Mouse (Mus musculus) limb, embryonic 14.5 days (tissue): ENCODE results near the gene Lamtor2. TPM values are rescaled to one million over a fixed set of nuclear protein-coding genes. Genes with fewer than 3 reads are reported as not detected.

ENCODE experiments used
- ATAC-seq: fragments of 200-750 bp; cut with Nextera tagmentation; 2 replicates; pipeline ENCODE4 v1.8.0; 2017; ENCODE audit warnings: low read depth, moderate number of reproducible peaks, moderate TSS enrichment; ENCODE audit not compliant: low FRiP score
- DNase-seq: peaks from one replicate; pipeline ENCODE4 v3.0.0-alpha.2; 2015; ENCODE audit warnings: low spot score
- H3K27ac ChIP-seq: fragments of 300-500 bp; sonication (generic); replicated peaks from 2 replicates; pipeline ENCODE4 v1.5.1; 2014; ENCODE audit warnings: low read depth, mild to moderate bottlenecking, low read length, moderate library complexity, mixed read lengths
- H3K27me3 ChIP-seq: fragments of 300-500 bp; sonication (generic); 2 replicates; pipeline ENCODE4 v1.6.1; 2014; ENCODE audit warnings: low read length, mixed read lengths; ENCODE audit not compliant: control insufficient read depth, insufficient read depth
- H3K36me3 ChIP-seq: fragments of 300-500 bp; sonication (generic); 2 replicates; pipeline ENCODE4 v1.6.1; 2014; ENCODE audit warnings: mild to moderate bottlenecking, low read length, moderate library complexity, mixed read lengths; ENCODE audit not compliant: control insufficient read depth, insufficient read depth
- H3K4me1 ChIP-seq: fragments of 300-500 bp; sonication (generic); 2 replicates; pipeline ENCODE4 v1.6.1; 2014; ENCODE audit warnings: antibody characterized with exemption, low read length, mixed read lengths; ENCODE audit not compliant: control insufficient read depth, insufficient read depth
- H3K4me2 ChIP-seq: fragments of 300-500 bp; sonication (generic); replicated peaks from 2 replicates; pipeline ENCODE4 v1.6.1; 2014; ENCODE audit warnings: low read depth, mild to moderate bottlenecking, low read length, moderate library complexity; ENCODE audit not compliant: severe bottlenecking
- H3K4me3 ChIP-seq: fragments of 300-500 bp; sonication (generic); replicated peaks from 2 replicates; pipeline ENCODE4 v1.5.1; 2014; ENCODE audit warnings: low read length
- H3K9ac ChIP-seq: fragments of 300-500 bp; sonication (generic); 2 replicates; pipeline ENCODE4 v1.6.1; 2014; ENCODE audit warnings: mild to moderate bottlenecking, low read depth, low read length, moderate library complexity; ENCODE audit not compliant: severe bottlenecking
- H3K9me3 ChIP-seq: fragments of 300-500 bp; sonication (generic); 2 replicates; pipeline ENCODE4 v1.6.1; 2016; ENCODE audit warnings: low read length; ENCODE audit not compliant: control insufficient read depth
- POLR2A ChIP-seq: fragments of 200-500 bp; IDR thresholded peaks from 2 replicates; pipeline ENCODE4 v1.8.0; 2012; ENCODE audit warnings: inconsistent platforms, mild to moderate bottlenecking, moderate library complexity, borderline replicate concordance; ENCODE audit not compliant: insufficient read depth, insufficient read length; ENCODE audit errors: extremely low read depth
- WGBS: fragments of 180-500 bp; shearing (Covaris S2); extraction: QIAGEN DNeasy Blood & Tissue Kit; methylation state at CpG from one replicate; pipeline ENCODE4 v1.1.7; 2014; 5-methylcytosine and 5-hydroxymethylcytosine counted together
- polyA plus RNA-seq, 2 experiments: library from polyadenylated mRNA; depleted of rRNA in 1 of 2; stranded (reverse) in 1 of 2; unstranded in 1 of 2; fragments of >200 nt; fragmentation: Nextera tagmentation in 1 of 2; extraction: Ambion mirVana in 1 of 2; gene quantifications; 2 replicates each; pipeline versions ENCODE4 v1.2.1 to v1.2.3; 2012 to 2014

The Lamtor2 gene
- polyA plus RNA-seq, 2 experiments, result 100 to 117 TPM

DNA sequence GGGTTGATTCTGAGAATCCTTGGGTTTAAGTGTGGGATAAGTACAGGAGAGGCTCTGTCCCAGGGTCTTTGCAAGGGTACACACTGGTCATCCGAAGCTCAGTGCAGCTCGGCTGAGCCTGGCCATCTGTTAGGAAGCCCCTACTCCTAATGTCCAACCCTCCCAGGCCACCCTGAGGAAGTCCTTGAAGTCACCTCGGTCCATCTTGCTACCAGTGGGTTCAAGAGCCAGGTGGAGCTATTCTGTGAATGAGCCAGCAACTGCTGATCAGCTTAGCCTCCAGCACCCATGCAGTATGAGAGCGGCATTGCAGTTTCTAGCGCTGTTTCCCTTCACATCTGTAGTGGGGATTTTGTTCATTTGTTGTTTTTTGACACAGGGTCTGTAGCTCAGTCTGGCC, 12.8 kb downstream of the Lamtor2 start:
- no peak for TF ChIP-seq POLR2A
- H3K4me1 ChIP-seq, result peaks cover 32% of the 10 kb centered on the region
- no peak overlapping the region for H3K4me3 ChIP-seq
- 67% methylated on average over 5 of the region's 5 CpGs for WGBS
- H3K9me3 ChIP-seq, result no peaks in the 10 kb centered on the region
- H3K27me3 ChIP-seq, result no peaks in the 10 kb centered on the region
- H3K27ac ChIP-seq, result no peak overlapping the region
- H3K36me3 ChIP-seq, result peaks cover 60% of the 10 kb centered on the region
- H3K4me2 ChIP-seq, result no peak overlapping the region
- no peak for DNase-seq
- ATAC-seq, result no peak
- H3K9ac ChIP-seq, result no peak overlapping the region

DNA sequence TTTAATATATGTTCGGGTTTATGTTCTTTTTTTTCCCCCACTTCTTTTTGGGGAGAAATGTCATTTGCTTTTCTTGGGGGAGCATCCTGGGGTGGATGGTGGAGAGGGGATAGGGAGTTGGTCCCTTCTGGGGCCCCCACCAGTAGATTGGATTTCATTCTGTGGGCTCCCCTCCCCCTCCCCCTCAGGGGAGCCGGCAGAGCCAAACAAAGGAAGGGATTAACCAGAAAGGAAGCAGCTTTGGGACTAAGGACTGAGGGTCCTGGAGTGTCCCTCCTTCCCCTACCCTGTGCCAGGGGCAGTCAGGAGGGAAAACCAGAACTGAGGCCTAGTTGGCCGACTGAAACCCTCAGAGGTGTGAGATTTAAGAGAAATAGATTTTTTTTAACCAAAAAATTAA, 13.5 kb downstream of the Lamtor2 start:
- Histone ChIP-seq H3K4me2 (no peak overlapping the region), H3K4me1 (peaks cover 39% of the 10 kb centered on the region), H3K36me3 (peaks cover 65% of the 10 kb centered on the region), H3K27me3 (no peaks in the 10 kb centered on the region), H3K9ac (no peak overlapping the region), H3K9me3 (no peaks in the 10 kb centered on the region), H3K27ac (peak overlapping the region; percentile 55; the same call in 1 of the 2 replicates), H3K4me3 (no peak overlapping the region)
- ATAC-seq, result no peak
- no peak for TF ChIP-seq POLR2A
- 25% methylated on average over 3 of the region's 3 CpGs for WGBS
- no peak for DNase-seq

DNA sequence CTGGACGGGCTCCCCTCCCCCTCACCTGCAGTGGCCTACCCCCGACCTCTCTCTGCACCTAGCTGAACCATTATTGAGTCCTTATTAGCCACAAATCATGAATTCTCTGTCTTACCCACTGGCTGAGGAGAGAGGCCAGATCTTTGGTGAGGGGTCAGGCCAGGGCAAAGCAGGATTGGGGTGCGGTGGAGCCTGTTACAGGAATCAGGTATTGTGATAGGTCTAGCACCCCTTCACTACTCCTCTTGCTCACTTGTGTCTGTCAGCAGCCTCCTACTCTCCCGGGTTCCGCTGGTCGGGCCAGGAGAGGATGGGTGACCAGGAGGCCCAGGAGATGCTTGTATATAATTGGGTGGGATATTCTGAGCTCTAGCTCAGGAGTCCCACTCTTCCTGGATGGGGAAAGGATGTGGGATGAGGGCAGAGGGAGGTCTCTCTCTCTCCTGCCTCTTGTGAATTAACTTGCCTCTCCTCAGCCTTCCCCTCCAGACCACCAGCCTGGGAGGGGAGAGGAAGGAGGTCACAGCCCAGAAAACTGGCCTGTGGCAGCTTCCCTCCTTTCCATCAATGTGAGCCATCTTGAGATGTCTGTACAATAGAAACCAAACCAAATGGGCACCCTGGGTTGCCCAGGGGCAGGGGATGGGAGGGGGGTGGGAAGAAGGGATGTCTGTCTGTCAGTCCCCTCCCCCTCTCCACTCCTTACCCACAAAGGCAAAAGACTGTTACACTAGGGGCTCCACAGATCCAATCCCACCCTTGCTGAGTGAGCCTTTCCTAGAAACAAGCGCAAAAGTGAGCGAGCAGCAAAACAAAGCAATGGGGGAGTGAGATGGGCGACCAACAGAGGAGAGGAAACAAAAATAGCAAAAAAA, 14.4 kb downstream of the Lamtor2 start:
- 58% methylated on average over 9 of the region's 9 CpGs for WGBS
- no peak for TF ChIP-seq POLR2A
- H3K27me3 ChIP-seq, result no peaks in the 10 kb centered on the region
- H3K36me3 ChIP-seq, result peaks cover 65% of the 10 kb centered on the region
- H3K27ac ChIP-seq, result no peak overlapping the region
- no peak overlapping the region for H3K4me2 ChIP-seq
- no peak for DNase-seq
- no peaks in the 10 kb centered on the region for H3K9me3 ChIP-seq
- no peak overlapping the region for H3K9ac ChIP-seq
- no peak overlapping the region for H3K4me3 ChIP-seq
- no peak for ATAC-seq
- peaks cover 42% of the 10 kb centered on the region for H3K4me1 ChIP-seq

DNA sequence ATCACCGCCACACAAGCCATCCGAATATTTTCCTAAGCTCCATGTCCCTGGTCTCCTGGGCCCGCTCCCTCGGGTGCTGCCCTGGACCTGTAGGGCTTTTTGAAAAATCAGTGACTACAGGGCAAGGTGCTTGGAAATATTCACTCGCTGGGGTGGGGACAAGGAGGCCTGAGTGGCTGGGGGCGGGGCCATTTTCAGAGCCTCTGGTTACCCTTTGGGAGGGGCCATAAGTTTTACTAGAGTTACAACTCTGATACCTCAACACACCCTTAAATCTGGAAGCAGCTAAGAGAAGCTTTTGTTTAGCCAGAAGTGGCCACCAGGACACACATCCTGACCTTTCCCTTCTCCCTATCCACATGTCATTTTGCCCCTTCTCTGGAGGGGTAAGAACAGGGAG, 15.7 kb downstream of the Lamtor2 start:
- peak overlapping the region; percentile 96 for H3K4me3 ChIP-seq
- no peaks in the 10 kb centered on the region for H3K9me3 ChIP-seq
- peak overlapping the region; percentile 62 for H3K4me2 ChIP-seq
- 60% methylated on average over 6 of the region's 6 CpGs for WGBS
- H3K9ac ChIP-seq, result no peak overlapping the region
- H3K4me1 ChIP-seq, result peaks cover 42% of the 10 kb centered on the region
- ATAC-seq (no peak), DNase-seq (no peak)
- H3K27me3 ChIP-seq, result no peaks in the 10 kb centered on the region
- H3K27ac ChIP-seq, result no peak overlapping the region
- TF ChIP-seq POLR2A, result no peak
- peaks cover 65% of the 10 kb centered on the region for H3K36me3 ChIP-seq

DNA sequence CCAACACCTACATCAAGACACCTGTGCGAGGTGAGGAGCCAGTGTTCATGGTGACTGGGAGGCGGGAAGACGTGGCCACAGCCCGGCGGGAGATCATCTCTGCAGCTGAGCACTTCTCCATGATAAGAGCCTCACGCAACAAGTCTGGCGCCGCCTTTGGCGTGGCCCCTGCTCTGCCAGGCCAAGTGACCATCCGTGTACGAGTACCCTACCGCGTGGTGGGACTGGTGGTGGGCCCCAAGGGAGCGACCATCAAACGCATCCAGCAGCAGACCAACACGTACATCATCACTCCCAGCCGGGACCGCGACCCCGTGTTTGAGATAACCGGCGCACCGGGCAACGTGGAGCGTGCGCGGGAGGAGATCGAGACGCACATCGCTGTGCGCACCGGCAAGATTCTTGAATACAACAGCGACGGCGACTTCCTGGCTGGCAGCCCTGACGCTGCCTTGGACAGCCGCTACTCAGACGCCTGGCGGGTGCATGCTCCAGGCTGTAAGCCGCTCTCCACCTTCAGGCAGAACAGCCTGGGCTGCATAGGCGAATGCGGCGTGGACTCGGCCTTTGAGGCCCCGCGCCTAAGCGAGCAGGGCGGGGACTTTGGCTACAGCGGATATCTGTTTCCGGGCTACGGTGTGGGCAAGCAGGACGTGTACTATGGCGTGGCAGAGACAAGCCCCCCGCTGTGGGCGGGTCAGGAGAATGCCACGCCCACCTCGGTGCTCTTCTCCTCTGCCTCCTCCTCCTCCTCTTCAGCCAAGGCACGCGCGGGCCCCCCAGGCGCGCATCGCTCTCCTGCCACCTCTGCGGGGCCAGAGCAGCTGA, 16.6 kb downstream of the Lamtor2 start:
- Histone ChIP-seq H3K4me3 (peak overlapping the region; percentile 96), H3K9me3 (no peaks in the 10 kb centered on the region), H3K27ac (peak overlapping the region; percentile 10; the same call in 1 of the 2 replicates), H3K9ac (peak overlapping the region; percentile 50), H3K4me2 (peak overlapping the region; percentile 62), H3K4me1 (peaks cover 42% of the 10 kb centered on the region), H3K27me3 (no peaks in the 10 kb centered on the region), H3K36me3 (peaks cover 63% of the 10 kb centered on the region)
- 9% methylated on average over 63 of the region's 64 CpGs for WGBS
- DNase-seq (peak; percentile 72), ATAC-seq (no peak)
- no peak for TF ChIP-seq POLR2A
